Mouse (Mus musculus) MEL (cell line): ENCODE measurements around the gene Zfpm1. TPM values are rescaled to one million over a fixed set of nuclear protein-coding genes. Genes with fewer than 3 reads are reported as not detected.
A peak's percentile ranks its signal among the peaks of the same experiment; 100 is the strongest.

Experiments
- DNase-seq: peaks from one replicate; pipeline ENCODE4 v3.0.0; 2011; ENCODE audit warnings: low read depth, low spot score
- H3K27ac ChIP-seq: 2 replicates; pipeline ENCODE4 v1.5.1; 2012; ENCODE audit warnings: low read depth, mild to moderate bottlenecking, control low read depth, low read length, moderate library complexity; ENCODE audit not compliant: control insufficient read depth
- H3K27me3 ChIP-seq, 2 experiments: fragments of 150-350 bp in 1 of 2; sonication (generic) in 1 of 2; 2 replicates each; pipeline ENCODE4 v1.6.1; 2012; ENCODE audit warnings: low read length in 2 of 2, mild to moderate bottlenecking in 2 of 2, improper control_type of control experiment in 1 of 2, moderate library complexity in 1 of 2; ENCODE audit not compliant: insufficient read depth in 2 of 2, control insufficient read depth in 1 of 2
- H3K36me3 ChIP-seq, 2 experiments: 2 replicates each; pipeline ENCODE4 v1.6.1; 2012 to 2014; ENCODE audit warnings: low read length in 2 of 2, improper control_type of control experiment in 1 of 2, inconsistent platforms in 1 of 2, mild to moderate bottlenecking in 1 of 2; ENCODE audit not compliant: insufficient read depth in 2 of 2, control insufficient read depth in 1 of 2
- H3K4me1 ChIP-seq, 2 experiments: fragments of 150-350 bp in 1 of 2; sonication (generic) in 1 of 2; 2 replicates each; pipeline ENCODE4 v1.6.1; 2012; ENCODE audit warnings: low read length in 2 of 2, improper control_type of control experiment in 1 of 2, mild to moderate bottlenecking in 1 of 2; ENCODE audit not compliant: insufficient read depth in 2 of 2, control insufficient read depth in 1 of 2
- H3K4me3 ChIP-seq, 2 experiments: fragments of 150-350 bp in 1 of 2; sonication (generic) in 1 of 2; 2 replicates each; pipeline ENCODE4 v1.5.1; 2012; ENCODE audit warnings: low read depth in 2 of 2, low read length in 2 of 2, mild to moderate bottlenecking in 2 of 2, moderate library complexity in 2 of 2, control low read depth in 1 of 2, improper control_type of control experiment in 1 of 2; ENCODE audit not compliant: control insufficient read depth in 1 of 2, insufficient read depth in 1 of 2
- H3K79me2 ChIP-seq: 2 replicates; pipeline ENCODE4 v1.6.1; 2012; ENCODE audit warnings: mild to moderate bottlenecking, low read length, moderate library complexity; ENCODE audit not compliant: control insufficient read depth, poor library complexity, insufficient read depth
- H3K9ac ChIP-seq: 2 replicates; pipeline ENCODE4 v1.6.1; 2012; ENCODE audit warnings: low read depth, mild to moderate bottlenecking, control low read depth, low read length, moderate library complexity; ENCODE audit not compliant: control insufficient read depth, poor library complexity, severe bottlenecking
- H3K9me3 ChIP-seq: fragments of 150-350 bp; sonication (generic); replicated peaks from 2 replicates; pipeline ENCODE4 v1.6.1; 2012; ENCODE audit warnings: mild to moderate bottlenecking, low read length, improper control_type of control experiment, moderate library complexity; ENCODE audit not compliant: insufficient read depth
- CTCF ChIP-seq, 3 experiments: IDR thresholded peaks in 2 of 3; conservative IDR thresholded peaks in 1 of 3; 2 replicates each; pipeline ENCODE4 v1.5.1; 2011 to 2012; ENCODE audit warnings: low read length in 3 of 3, low read depth in 2 of 3, mild to moderate bottlenecking in 2 of 3, improper control_type of control experiment in 1 of 3, inconsistent platforms in 1 of 3, mixed read lengths in 1 of 3, moderate library complexity in 1 of 3; ENCODE audit not compliant: control insufficient read depth in 1 of 3, insufficient read depth in 1 of 3, poor library complexity in 1 of 3, severe bottlenecking in 1 of 3
- E2F4 ChIP-seq: IDR thresholded peaks from 2 replicates; pipeline ENCODE4 v1.6.1; 2011; ENCODE audit warnings: low read depth, low read length, improper control_type of control experiment, borderline replicate concordance
- GABPA ChIP-seq: IDR thresholded peaks from 2 replicates; pipeline ENCODE4 v1.6.1; 2012; ENCODE audit warnings: low read depth, mild to moderate bottlenecking, inconsistent platforms, low read length, improper control_type of control experiment, moderate library complexity
- MAX ChIP-seq: IDR thresholded peaks from 2 replicates; pipeline ENCODE4 v1.6.1; 2011; ENCODE audit warnings: low read length, improper control_type of control experiment
- MYB ChIP-seq: IDR thresholded peaks from 2 replicates; pipeline ENCODE4 v1.6.1; 2011; ENCODE audit warnings: mild to moderate bottlenecking, low read depth, low read length, improper control_type of control experiment
- NELFE ChIP-seq: IDR thresholded peaks from 2 replicates; pipeline ENCODE4 v1.6.1; 2011; ENCODE audit warnings: low read depth, low read length, improper control_type of control experiment
- POLR2A ChIP-seq, 2 experiments: IDR thresholded peaks; 2 replicates each; pipeline ENCODE4 v1.6.1; 2011 to 2012; ENCODE audit warnings: low read length in 2 of 2, mild to moderate bottlenecking in 2 of 2, control low read depth in 1 of 2, improper control_type of control experiment in 1 of 2, low read depth in 1 of 2, moderate library complexity in 1 of 2; ENCODE audit not compliant: control insufficient read depth in 1 of 2, insufficient read depth in 1 of 2, poor library complexity in 1 of 2
- POLR2AphosphoS2 ChIP-seq: IDR thresholded peaks from 2 replicates; pipeline ENCODE4 v1.6.1; 2011; ENCODE audit warnings: low read length, improper control_type of control experiment
- POLR2AphosphoS5 ChIP-seq: IDR thresholded peaks from 2 replicates; pipeline ENCODE4 v1.6.1; 2012; ENCODE audit warnings: low read depth, borderline replicate concordance, mild to moderate bottlenecking, inconsistent platforms, low read length, moderate library complexity, mixed read lengths
- UBTF ChIP-seq: IDR thresholded peaks from 2 replicates; pipeline ENCODE4 v1.6.1; 2012; ENCODE audit warnings: low read depth, mild to moderate bottlenecking, inconsistent platforms, low read length, improper control_type of control experiment, moderate library complexity, borderline replicate concordance; ENCODE audit not compliant: insufficient read depth
- polyA plus RNA-seq, 2 experiments: library from polyadenylated mRNA; stranded (reverse) in 1 of 2; unstranded in 1 of 2; fragments of >175 nt in 1 of 2; fragments of >200 nt in 1 of 2; gene quantifications; 2 replicates each; pipeline versions ENCODE4 v1.2.1 to v1.2.4; 2012; ENCODE audit warnings: low replicate concordance in 2 of 2, low read depth in 1 of 2; ENCODE audit not compliant: insufficient read length in 2 of 2, insufficient read depth in 1 of 2, missing spikeins in 1 of 2
- total RNA-seq: library from RNA; depleted of rRNA; stranded (reverse); fragments of 300-350 nt; gene quantifications from 2 replicates; pipeline ENCODE4 v1.2.3, GENCODE M21; 2012

Zfpm1 gene
- total and polyA plus RNA-seq, 3 experiments: 133 to 343 (median 260) TPM

GRCm38 (mm10) chr8:122299581-122300254 is 17.8 kb downstream of the Zfpm1 start:
- H3K4me1 ChIP-seq: peaks cover 15 to 52% of the 10 kb centered on the region in 2 experiments
- H3K27ac ChIP-seq: no peak overlapping the region
- H3K36me3 ChIP-seq: peaks cover 16 to 40% of the 10 kb centered on the region in 2 experiments

GRCm38 (mm10) chr8:122301081-122301480 is 19.1 kb downstream of the Zfpm1 start:
- no peak for DNase-seq
- Histone ChIP-seq H3K4me1 (peaks cover 11 to 42% of the 10 kb centered on the region in 2 experiments; a peak in 3 of 4 replicates), H3K27me3 (no peaks in the 10 kb centered on the region), H3K4me3 (no peak overlapping the region), H3K9ac (no peak overlapping the region), H3K27ac (no peak overlapping the region)
- TF ChIP-seq CTCF (IDR thresholded peaks at IDR 0.05 in 2 of 3, conservative IDR thresholded peaks at IDR 0.05 in 1 of 3; ENCODE audit: control insufficient read depth in 1 of 3, insufficient read depth in 1 of 3, low read depth in 2 of 3, low read length in 3 of 3, poor library complexity in 1 of 3, severe bottlenecking in 1 of 3): no peak
- TF ChIP-seq E2F4: no peak
- TF ChIP-seq UBTF: no peak
- TF ChIP-seq, all 39 proteins: peak for 0
- no peaks in the 10 kb centered on the region for H3K9me3 ChIP-seq
- peaks cover 82% of the 10 kb centered on the region for H3K79me2 ChIP-seq
- H3K36me3 ChIP-seq: peaks cover 16 to 32% of the 10 kb centered on the region in 2 experiments

More at GRCm38 (mm10) chr8:122299581-122300254, 17.8 kb downstream of the Zfpm1 start:
- Histone ChIP-seq H3K27me3 (no peaks in the 10 kb centered on the region), H3K4me3 (no peak overlapping the region), H3K79me2 (peaks cover 94% of the 10 kb centered on the region), H3K9me3 (no peaks in the 10 kb centered on the region), H3K9ac (no peak overlapping the region)
- TF ChIP-seq POLR2AphosphoS2 (no peak), POLR2A (IDR thresholded peaks at IDR 0.05; ENCODE audit: control insufficient read depth in 1 of 2, insufficient read depth in 1 of 2, low read depth in 1 of 2, low read length in 2 of 2, poor library complexity in 1 of 2) (0 out of 4 replicates have a peak, but pooled peaks of 1 of the 2 experiments have one; percentile 17)
- no peak for DNase-seq

GRCm38 (mm10) chr8:122301866-122302265 is 19.9 kb downstream of the Zfpm1 start:
- TF ChIP-seq MYB: no peak
- TF ChIP-seq GABPA: no peak
- no peak for TF ChIP-seq NELFE
- TF ChIP-seq POLR2AphosphoS5: no peak
- no peak for TF ChIP-seq MAX
- no peak for TF ChIP-seq UBTF
- H3K9ac ChIP-seq: no peak overlapping the region
- H3K27ac ChIP-seq: no peak overlapping the region
- peaks cover 75% of the 10 kb centered on the region for H3K79me2 ChIP-seq
- peaks cover 8 to 44% of the 10 kb centered on the region in 2 experiments; a peak in 3 of 4 replicates for H3K4me1 ChIP-seq
- H3K27me3 ChIP-seq: no peaks in the 10 kb centered on the region
- no peak overlapping the region for H3K4me3 ChIP-seq
- peaks cover 18 to 34% of the 10 kb centered on the region in 2 experiments for H3K36me3 ChIP-seq
- no peak for DNase-seq
- no peaks in the 10 kb centered on the region for H3K9me3 ChIP-seq
